Mouse (Mus musculus): ENCODE data around the gene Naif1. TPM values are rescaled to one million over a fixed set of nuclear protein-coding genes. Genes with fewer than 3 reads are reported as not detected.

Naif1 gene
- polyA plus RNA-seq, 1 experiment from 2014 or later = 4.4 TPM

DNA sequence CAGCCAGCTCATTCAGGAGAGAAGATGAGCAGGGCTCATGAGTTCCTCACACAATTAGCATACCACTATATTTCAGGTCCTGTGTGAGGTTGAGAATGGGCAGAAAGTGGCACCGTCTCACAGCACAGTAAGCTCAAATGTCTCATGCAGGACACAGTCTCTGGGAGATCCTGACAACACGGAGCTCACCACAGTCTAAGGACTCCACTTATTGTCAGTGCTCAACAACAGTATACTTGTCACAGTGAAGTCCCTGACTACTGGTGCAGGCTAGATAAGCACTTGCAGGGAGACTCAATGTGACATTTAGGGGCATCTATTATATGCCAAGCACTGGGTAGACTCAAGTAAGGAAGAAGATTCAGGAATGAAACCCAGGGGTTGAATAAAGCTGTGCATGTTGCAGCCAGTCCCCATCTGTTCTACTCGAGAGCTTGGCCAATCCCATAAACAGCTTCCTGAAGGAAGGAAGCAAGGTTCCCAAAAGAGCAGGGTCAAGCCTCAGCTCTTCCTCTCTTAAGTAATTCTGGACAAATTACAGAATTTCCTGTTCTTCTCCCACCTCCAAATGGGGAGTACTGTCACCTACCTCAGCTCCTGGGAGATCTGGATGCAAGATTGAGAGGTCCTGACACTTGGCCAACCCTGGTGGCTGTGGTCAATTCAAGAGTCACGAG is 20.9 kb upstream of the Naif1 start:
- no peaks in the 10 kb centered on the region for H3K27me3 ChIP-seq (replicated peaks)
- peak overlapping the region; percentile 95 for H3K27ac ChIP-seq (replicated peaks)
- H3K4me2 ChIP-seq = peak overlapping the region; percentile 87
- no peaks in the 10 kb centered on the region for H3K36me3 ChIP-seq
- peaks cover 65% of the 10 kb centered on the region for H3K4me1 ChIP-seq
- peak overlapping the region; percentile 57 for H3K4me3 ChIP-seq (replicated peaks)
- H3K9me3 ChIP-seq (replicated peaks) = no peaks in the 10 kb centered on the region
- 47% methylated on average over 4 of the region's 4 CpGs for WGBS
- no peak for ATAC-seq (ENCODE audit: low FRiP score)
- H3K9ac ChIP-seq (replicated peaks) = peak overlapping the region; percentile 55

DNA sequence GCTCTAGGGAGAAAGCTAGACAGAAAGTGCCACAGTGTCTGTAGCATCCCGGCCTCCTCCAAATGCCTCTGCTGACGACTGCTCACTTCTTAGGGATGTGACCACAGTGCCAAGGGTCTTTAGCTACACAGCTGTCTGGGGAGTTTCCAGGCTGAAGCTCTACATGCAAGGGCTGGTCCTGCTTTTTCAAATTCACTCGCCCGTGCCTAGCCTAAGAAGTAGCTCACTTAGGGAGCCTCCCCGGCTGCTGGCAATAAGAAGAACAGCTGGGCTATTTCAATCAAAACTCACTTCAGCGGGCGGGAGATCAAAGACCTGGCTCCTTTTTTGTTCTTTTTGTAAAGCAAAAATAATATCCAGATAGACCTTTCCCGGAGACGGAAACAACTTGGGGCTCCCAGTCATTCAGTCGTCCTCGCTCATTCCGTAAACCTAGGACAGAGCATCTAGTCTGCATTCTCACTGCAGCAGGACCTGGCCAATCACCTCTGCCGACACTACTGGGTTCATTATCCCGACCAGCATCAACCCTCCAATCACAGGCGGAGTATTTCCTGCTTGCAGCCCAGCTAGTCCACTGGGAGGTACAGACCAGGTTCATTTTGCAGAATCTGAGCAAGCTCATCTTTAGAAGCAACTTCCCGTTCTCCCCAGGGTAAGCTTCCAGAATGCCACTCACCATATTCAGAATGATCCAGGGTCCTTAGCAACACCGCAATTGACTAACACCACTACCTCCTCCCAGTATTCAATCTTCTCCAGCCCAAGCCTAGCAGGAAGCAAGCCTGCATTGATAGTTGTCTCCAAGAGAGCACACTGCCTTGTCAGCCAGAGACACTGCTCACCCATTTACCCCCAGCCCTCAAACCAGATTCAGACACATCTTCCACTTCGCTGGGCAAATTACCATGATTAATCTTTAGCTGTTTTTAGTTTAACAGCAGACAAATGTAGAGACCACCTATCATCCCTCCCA is 19.3 kb upstream of the Naif1 start:
- peak overlapping the region; percentile 57 for H3K4me3 ChIP-seq (replicated peaks)
- peak; percentile 96 for ATAC-seq (ENCODE audit: low FRiP score)
- H3K9ac ChIP-seq (replicated peaks) = peak overlapping the region; percentile 68
- no peaks in the 10 kb centered on the region for H3K36me3 ChIP-seq
- H3K4me1 ChIP-seq = peaks cover 53% of the 10 kb centered on the region
- no peaks in the 10 kb centered on the region for H3K27me3 ChIP-seq (replicated peaks)
- peak overlapping the region; percentile 87 for H3K4me2 ChIP-seq
- H3K27ac ChIP-seq (replicated peaks) = peak overlapping the region; percentile 95
- WGBS = 7% methylated on average over 18 of the region's 18 CpGs
- no peaks in the 10 kb centered on the region for H3K9me3 ChIP-seq (replicated peaks)

DNA sequence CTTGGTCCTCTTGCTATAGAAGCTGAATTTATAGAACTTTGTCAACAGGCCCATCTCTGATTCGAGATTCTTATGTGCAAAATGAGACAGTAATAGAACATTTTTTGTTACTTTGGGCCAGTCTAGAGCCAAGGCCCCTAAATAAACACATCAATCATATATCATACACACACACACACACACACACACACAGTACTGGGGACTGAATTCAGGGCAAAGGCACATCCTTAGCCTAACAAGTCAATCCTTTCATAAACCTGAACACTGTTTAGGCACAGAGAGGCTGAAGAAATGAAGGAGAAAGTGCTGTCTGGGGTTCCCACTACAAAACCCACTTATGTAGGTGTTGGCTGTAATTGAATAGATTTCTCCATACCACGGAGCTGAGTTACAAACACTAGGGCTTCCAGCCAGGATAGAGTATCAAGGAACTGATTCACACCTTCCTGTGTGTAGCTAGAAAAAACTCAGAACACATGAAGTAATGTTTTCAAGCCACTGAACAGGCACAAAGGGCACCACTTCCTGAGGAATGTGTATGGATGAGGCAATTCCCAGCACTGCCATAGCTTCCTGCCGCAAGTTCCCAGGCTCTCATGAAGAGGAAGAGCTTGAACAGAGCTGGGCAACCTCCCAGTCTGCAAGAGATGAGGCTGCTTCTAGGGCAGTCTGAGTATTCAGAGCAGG is 13.4 kb upstream of the Naif1 start:
- WGBS = 55% methylated on average over 3 of the region's 3 CpGs
- Histone ChIP-seq H3K27ac (replicated peaks) (peak overlapping the region; percentile 66), H3K9me3 (replicated peaks) (no peaks in the 10 kb centered on the region), H3K36me3 (no peaks in the 10 kb centered on the region), H3K4me3 (replicated peaks) (no peak overlapping the region), H3K4me1 (peaks cover 32% of the 10 kb centered on the region), H3K27me3 (replicated peaks) (no peaks in the 10 kb centered on the region), H3K4me2 (no peak overlapping the region), H3K9ac (replicated peaks) (no peak overlapping the region)
- ATAC-seq (ENCODE audit: low FRiP score) = peak; percentile 63

DNA sequence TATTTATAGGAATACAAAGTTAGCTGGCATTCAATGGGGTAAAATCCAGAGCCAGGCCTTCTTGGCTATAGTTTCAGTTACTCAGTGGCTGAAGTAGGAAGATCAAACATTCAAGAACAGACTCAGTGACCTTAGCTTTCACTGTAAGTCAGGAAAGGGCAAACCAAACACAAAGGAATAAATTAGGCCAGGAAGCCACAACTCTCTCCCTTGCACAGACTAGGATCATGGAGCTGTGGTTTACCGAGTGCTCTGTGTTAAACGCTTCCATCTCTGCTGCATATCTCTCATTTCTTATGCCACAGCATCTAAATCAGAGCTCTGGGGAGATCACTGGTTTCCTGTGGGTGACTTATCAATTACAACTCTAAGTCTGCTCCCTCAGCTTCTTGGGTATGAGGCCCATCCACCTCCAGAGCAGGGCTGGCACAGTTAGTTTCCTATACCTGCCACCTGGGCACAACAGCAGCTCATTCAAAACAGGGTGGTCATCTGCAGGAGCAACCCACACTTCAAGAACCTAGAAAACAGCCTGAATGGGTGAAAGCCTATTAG is 12.6 kb upstream of the Naif1 start:
- no peak for ATAC-seq (ENCODE audit: low FRiP score)
- 53% methylated on average over 2 of the region's 2 CpGs for WGBS

DNA sequence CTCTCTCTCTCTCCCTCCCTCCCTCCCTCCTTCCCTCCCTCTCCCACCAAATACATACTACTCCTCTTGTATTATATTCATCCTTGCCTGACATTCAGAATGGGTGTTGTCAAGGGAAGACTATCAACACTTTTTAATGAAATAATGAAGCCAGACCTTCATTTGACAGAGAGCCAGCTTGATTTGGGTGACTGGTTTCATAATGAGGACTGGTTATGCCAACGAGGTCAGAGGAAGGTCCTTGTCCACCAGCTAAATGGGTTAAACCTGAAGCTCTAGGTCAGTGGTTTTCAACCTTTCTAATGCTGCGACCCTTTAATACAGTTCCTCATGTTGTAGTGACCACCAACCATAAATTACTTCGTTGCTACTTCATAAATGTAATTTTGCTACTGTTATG is 11.5 kb upstream of the Naif1 start:
- ATAC-seq (ENCODE audit: low FRiP score) = no peak
- Histone ChIP-seq H3K9me3 (replicated peaks) (no peaks in the 10 kb centered on the region), H3K27ac (replicated peaks) (no peak overlapping the region), H3K27me3 (replicated peaks) (no peaks in the 10 kb centered on the region), H3K4me2 (no peak overlapping the region), H3K4me1 (peaks cover 26% of the 10 kb centered on the region), H3K9ac (replicated peaks) (no peak overlapping the region), H3K36me3 (no peaks in the 10 kb centered on the region), H3K4me3 (replicated peaks) (no peak overlapping the region)
- 79% methylated on average over 3 of the region's 3 CpGs for WGBS

More for the DNA sequence above, 12.6 kb upstream of the Naif1 start:
- H3K9ac ChIP-seq (replicated peaks) = no peak overlapping the region
- H3K4me2 ChIP-seq = no peak overlapping the region
- no peak overlapping the region for H3K4me3 ChIP-seq (replicated peaks)
- H3K36me3 ChIP-seq = no peaks in the 10 kb centered on the region
- H3K27ac ChIP-seq (replicated peaks) = peak overlapping the region; percentile 66
- H3K9me3 ChIP-seq (replicated peaks) = no peaks in the 10 kb centered on the region
- no peaks in the 10 kb centered on the region for H3K27me3 ChIP-seq (replicated peaks)
- peaks cover 26% of the 10 kb centered on the region for H3K4me1 ChIP-seq

DNA sequence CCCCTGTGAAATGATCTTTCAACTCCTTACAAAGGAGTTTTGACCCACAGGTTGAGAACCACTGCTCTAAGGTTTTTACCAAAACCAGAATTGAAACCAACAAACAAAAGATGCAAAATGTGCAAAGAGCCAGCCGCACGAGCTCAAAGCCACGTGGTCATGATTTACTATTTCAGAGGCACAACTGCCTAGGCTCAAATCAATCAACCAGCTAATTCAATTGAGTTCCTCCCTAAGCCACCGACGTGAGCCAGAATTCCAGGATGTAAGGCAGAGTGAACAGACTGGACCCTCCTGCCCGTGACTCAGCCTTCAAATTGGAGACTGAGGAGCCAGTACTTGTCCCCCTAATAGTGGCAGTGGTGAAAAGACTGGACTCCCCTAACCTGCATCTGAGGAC is 11.1 kb upstream of the Naif1 start:
- H3K4me2 ChIP-seq = no peak overlapping the region
- H3K9ac ChIP-seq (replicated peaks) = no peak overlapping the region
- H3K27me3 ChIP-seq (replicated peaks) = no peaks in the 10 kb centered on the region
- H3K27ac ChIP-seq (replicated peaks) = peak overlapping the region; percentile 56; the same call in 1 of the 2 replicates
- no peaks in the 10 kb centered on the region for H3K36me3 ChIP-seq
- no peak overlapping the region for H3K4me3 ChIP-seq (replicated peaks)
- peaks cover 26% of the 10 kb centered on the region for H3K4me1 ChIP-seq
- 22% methylated on average over 6 of the region's 6 CpGs for WGBS
- H3K9me3 ChIP-seq (replicated peaks) = no peaks in the 10 kb centered on the region
- no peak for ATAC-seq (ENCODE audit: low FRiP score)

DNA sequence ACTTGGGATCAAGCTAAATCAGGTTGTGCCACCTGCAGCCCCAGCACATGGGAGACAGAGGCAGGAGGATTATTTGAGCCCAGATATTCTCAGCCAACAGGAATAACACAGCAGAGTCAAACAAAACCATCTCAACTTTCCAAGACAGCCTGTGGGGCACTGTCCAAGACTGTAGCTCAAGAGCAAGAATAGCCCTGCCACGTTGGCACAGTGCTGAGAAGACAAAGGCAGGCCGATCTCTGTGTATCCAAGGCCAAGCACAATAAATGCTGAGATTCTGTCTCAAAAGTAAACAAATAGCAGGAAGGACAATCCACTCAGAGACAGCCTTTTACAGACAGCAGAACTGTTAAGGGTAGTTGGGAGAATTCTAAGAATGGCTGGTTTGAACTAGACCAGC is 10.1 kb upstream of the Naif1 start:
- H3K9me3 ChIP-seq (replicated peaks) = no peaks in the 10 kb centered on the region
- H3K27ac ChIP-seq (replicated peaks) = peak overlapping the region; percentile 56; the same call in 1 of the 2 replicates
- peaks cover 26% of the 10 kb centered on the region for H3K4me1 ChIP-seq
- H3K9ac ChIP-seq (replicated peaks) = no peak overlapping the region
- no peaks in the 10 kb centered on the region for H3K27me3 ChIP-seq (replicated peaks)
- no peak overlapping the region for H3K4me2 ChIP-seq
- no peak overlapping the region for H3K4me3 ChIP-seq (replicated peaks)
- no peaks in the 10 kb centered on the region for H3K36me3 ChIP-seq
- no peak for ATAC-seq (ENCODE audit: low FRiP score)
- WGBS = 39% methylated on average over 2 of the region's 2 CpGs

DNA sequence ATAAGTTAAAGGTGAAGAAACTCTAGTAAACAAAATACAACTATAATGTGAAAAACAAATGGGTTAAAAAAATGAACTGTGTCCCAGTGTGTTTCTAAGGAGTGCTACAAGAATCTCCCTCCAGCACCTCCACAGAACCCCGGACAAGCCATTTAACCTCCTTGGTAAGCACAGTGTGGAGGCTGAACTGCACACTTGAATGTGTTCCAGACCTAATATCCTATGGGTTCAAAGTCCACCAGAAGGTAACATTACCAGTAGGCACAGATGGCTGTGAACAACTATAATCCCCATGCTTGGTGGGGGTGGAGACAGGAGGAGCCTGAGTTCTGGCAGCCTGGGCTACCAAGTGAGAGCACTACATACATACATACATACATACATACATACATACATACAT is 9.6 kb upstream of the Naif1 start:
- H3K4me3 ChIP-seq (replicated peaks) = no peak overlapping the region
- peaks cover 26% of the 10 kb centered on the region for H3K4me1 ChIP-seq
- no peak overlapping the region for H3K27ac ChIP-seq (replicated peaks)
- H3K27me3 ChIP-seq (replicated peaks) = no peaks in the 10 kb centered on the region
- H3K9me3 ChIP-seq (replicated peaks) = no peaks in the 10 kb centered on the region
- WGBS = 65% methylated on average over 1 of the region's 1 CpGs
- H3K36me3 ChIP-seq = no peaks in the 10 kb centered on the region
- ATAC-seq (ENCODE audit: low FRiP score) = no peak
- H3K4me2 ChIP-seq = no peak overlapping the region
- H3K9ac ChIP-seq (replicated peaks) = no peak overlapping the region

DNA sequence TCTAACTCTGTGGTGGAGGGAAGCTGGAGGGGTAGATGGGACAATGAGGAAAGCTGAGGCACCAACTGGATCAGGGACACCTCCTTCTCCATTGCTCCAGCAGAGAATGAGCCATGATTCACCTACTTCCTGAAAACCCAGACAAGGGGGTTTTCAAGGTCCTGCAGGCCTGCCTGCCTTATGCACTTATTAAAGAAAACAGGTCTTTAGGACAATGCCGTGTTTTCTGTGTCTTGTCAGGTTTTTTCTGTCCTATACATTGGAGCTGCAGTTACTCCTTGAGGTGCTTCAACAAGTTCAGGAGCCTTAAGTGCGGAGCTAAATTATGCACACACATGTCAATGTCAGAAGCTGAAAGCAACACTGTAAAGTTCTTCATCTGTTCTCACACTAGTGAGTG is 8.7 kb upstream of the Naif1 start:
- 93% methylated on average over 2 of the region's 2 CpGs for WGBS
- no peak for ATAC-seq (ENCODE audit: low FRiP score)
- Histone ChIP-seq H3K9me3 (replicated peaks) (no peaks in the 10 kb centered on the region), H3K4me1 (peaks cover 21% of the 10 kb centered on the region), H3K4me3 (replicated peaks) (no peak overlapping the region), H3K27ac (replicated peaks) (no peak overlapping the region), H3K9ac (replicated peaks) (no peak overlapping the region), H3K27me3 (replicated peaks) (no peaks in the 10 kb centered on the region), H3K4me2 (no peak overlapping the region), H3K36me3 (no peaks in the 10 kb centered on the region)

DNA sequence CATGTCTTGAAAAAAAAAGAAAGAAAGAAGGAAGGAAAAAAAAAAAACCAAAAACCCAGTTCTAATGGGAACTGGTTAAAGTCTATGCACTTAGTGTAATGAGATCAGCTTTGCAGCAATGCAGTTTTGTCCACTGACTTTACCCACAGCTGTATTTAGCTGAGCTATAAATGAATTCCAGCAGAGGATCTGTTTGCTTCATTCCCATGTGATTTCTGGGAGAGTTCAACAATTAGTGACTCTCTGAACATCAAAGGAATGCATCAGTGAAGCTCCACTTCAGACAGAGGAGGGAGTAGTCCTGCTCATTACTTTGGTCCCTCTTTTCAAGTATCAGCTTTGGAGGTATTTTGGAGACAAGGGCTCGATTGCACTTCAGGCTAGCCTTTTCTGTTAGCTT is 4.7 kb upstream of the Naif1 start:
- Histone ChIP-seq H3K9ac (replicated peaks) (no peak overlapping the region), H3K4me2 (no peak overlapping the region)
- 72% methylated on average over 1 of the region's 1 CpGs for WGBS

DNA sequence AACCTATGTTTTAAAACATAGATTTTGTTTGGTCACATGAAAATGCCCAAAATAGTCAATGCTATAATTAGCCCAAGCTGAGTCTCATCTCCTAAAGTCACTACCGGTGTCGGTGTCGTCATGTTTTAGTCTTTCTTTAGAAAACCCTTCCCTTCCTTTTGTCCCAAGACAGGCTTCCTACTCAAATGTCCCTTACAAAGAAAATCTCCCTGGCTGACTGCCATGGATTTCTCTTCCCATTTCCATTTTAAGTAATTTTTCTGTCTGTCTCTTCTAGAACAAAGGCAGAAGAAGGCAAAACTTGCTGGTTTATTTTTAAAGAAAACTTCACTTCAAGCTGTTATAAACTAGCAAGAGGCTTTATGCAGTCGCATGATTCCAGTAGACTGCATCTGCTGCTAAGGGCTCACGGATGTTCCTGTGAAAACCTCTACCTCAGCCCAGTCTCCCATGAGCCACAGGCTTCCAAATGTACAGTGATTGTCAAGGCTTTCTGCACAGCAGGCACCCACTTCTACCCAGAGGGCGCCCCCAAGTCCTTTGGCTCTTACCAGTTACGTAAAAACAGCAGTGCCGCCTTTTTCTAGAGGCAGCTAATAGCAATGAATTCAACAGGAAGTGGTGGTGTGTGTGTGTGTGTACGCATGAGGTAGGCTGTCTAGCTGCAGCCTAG is 2.9 kb upstream of the Naif1 start:
- Histone ChIP-seq H3K9me3 (replicated peaks) (no peaks in the 10 kb centered on the region), H3K9ac (replicated peaks) (no peak overlapping the region), H3K27ac (replicated peaks) (peak overlapping the region; percentile 75), H3K27me3 (replicated peaks) (no peaks in the 10 kb centered on the region), H3K4me3 (replicated peaks) (no peak overlapping the region), H3K4me2 (peak overlapping the region; percentile 22; the same call in 1 of the 2 replicates), H3K36me3 (no peaks in the 10 kb centered on the region), H3K4me1 (peaks cover 29% of the 10 kb centered on the region)
- 62% methylated on average over 9 of the region's 9 CpGs for WGBS
- no peak for ATAC-seq (ENCODE audit: low FRiP score)

More for the DNA sequence above, 4.7 kb upstream of the Naif1 start:
- peaks cover 28% of the 10 kb centered on the region for H3K4me1 ChIP-seq
- no peak for ATAC-seq (ENCODE audit: low FRiP score)
- no peaks in the 10 kb centered on the region for H3K36me3 ChIP-seq
- no peaks in the 10 kb centered on the region for H3K9me3 ChIP-seq (replicated peaks)
- H3K27me3 ChIP-seq (replicated peaks) = no peaks in the 10 kb centered on the region
- no peak overlapping the region for H3K27ac ChIP-seq (replicated peaks)
- H3K4me3 ChIP-seq (replicated peaks) = no peak overlapping the region

All from neural tube, embryonic 15.5 days (tissue).